Mouse (Mus musculus) small intestine, adult 2 months (tissue): ENCODE measurements at regions not wholly inside any gene's neighbourhood (a gene's known extent, or its start where the extent isn't known, plus 50 kb on each side); places are given as distances from the start of the nearest gene placed in this dataset.
"Not testable (repeated sequence)": the region's sequence is repeated elsewhere in the genome, so short reads cannot be mapped to it uniquely, and the experiment has no call there.

Source experiments
- CTCF ChIP-seq: fragments of 200-500 bp; IDR thresholded peaks from 2 replicates; pipeline ENCODE4 v1.5.1; 2012; ENCODE audit warnings: low read depth, mild to moderate bottlenecking, control low read depth, inconsistent platforms, low read length, moderate library complexity, mixed read lengths; ENCODE audit not compliant: insufficient replicate concordance, insufficient read length; ENCODE audit errors: extremely low read depth
- POLR2A ChIP-seq: fragments of 200-500 bp; IDR thresholded peaks from 2 replicates; pipeline ENCODE4 v1.6.1; 2012; ENCODE audit warnings: low read depth, mild to moderate bottlenecking, control low read depth, inconsistent platforms, low read length, moderate library complexity

GRCm38 (mm10) chr17:48737181-48737580 lies 195.0 kb upstream of the Lrfn2 start:
- not testable (repeated sequence) for TF ChIP-seq CTCF, POLR2A
